Mouse (Mus musculus) stomach, embryonic 14.5 days (tissue): ENCODE data around the gene Praf2. TPM values are rescaled to one million over a fixed set of nuclear protein-coding genes. Genes with fewer than 3 reads are reported as not detected.

Source experiments
- ATAC-seq: fragments of 200-750 bp; cut with Nextera tagmentation; 2 replicates; pipeline ENCODE4 v1.8.0; 2017; ENCODE audit warnings: low read depth, moderate TSS enrichment; ENCODE audit not compliant: insufficient number of reproducible peaks, insufficient read depth, low FRiP score
- H3K27ac ChIP-seq: fragments of 300-500 bp; sonication (generic); 2 replicates; pipeline ENCODE4 v1.5.1; 2014; ENCODE audit warnings: mild to moderate bottlenecking, low read length, moderate library complexity, mixed read lengths
- H3K27me3 ChIP-seq: fragments of 300-500 bp; sonication (generic); 2 replicates; pipeline ENCODE4 v1.6.1; 2014; ENCODE audit warnings: low read length, control low read depth, mixed read lengths; ENCODE audit not compliant: control insufficient read depth, insufficient read depth
- H3K36me3 ChIP-seq: fragments of 300-500 bp; sonication (generic); 2 replicates; pipeline ENCODE4 v1.6.1; 2014; ENCODE audit warnings: mild to moderate bottlenecking, control low read depth, low read length, moderate library complexity, mixed read lengths; ENCODE audit not compliant: control insufficient read depth, insufficient read depth
- H3K4me1 ChIP-seq: fragments of 300-500 bp; sonication (generic); 2 replicates; pipeline ENCODE4 v1.6.1; 2014; ENCODE audit warnings: low read length, control low read depth, mixed read lengths; ENCODE audit not compliant: control insufficient read depth, insufficient read depth
- H3K4me2 ChIP-seq: fragments of 300-500 bp; sonication (generic); replicated peaks from 2 replicates; pipeline ENCODE4 v1.6.1; 2014; ENCODE audit warnings: low read depth, low read length, control low read depth
- H3K4me3 ChIP-seq: fragments of 300-500 bp; sonication (generic); 2 replicates; pipeline ENCODE4 v1.5.1; 2014; ENCODE audit warnings: low read depth, low read length, control low read depth
- H3K9ac ChIP-seq: fragments of 300-500 bp; sonication (generic); replicated peaks from 2 replicates; pipeline ENCODE4 v1.6.1; 2014; ENCODE audit warnings: low read depth, mild to moderate bottlenecking, control low read depth, low read length, moderate library complexity, mixed read lengths
- H3K9me3 ChIP-seq: fragments of 300-500 bp; sonication (generic); 2 replicates; pipeline ENCODE4 v1.6.1; 2016; ENCODE audit warnings: low read depth, low read length, control low read depth; ENCODE audit not compliant: control insufficient read depth
- WGBS: fragments of 180-500 bp; shearing (Covaris S2); extraction: QIAGEN DNeasy Blood & Tissue Kit; methylation state at CpG from one replicate; pipeline ENCODE4 v1.1.7; 2014; 5-methylcytosine and 5-hydroxymethylcytosine counted together
- polyA plus RNA-seq: library from polyadenylated mRNA; unstranded; fragments of >200 nt; fragmentation: Nextera tagmentation; extraction: Ambion mirVana; gene quantifications from 2 replicates; pipeline ENCODE4 v1.2.1, GENCODE M21; 2014

Praf2 gene
- polyA plus RNA-seq, 1 experiment from 2014 or later = 95.7 TPM

DNA sequence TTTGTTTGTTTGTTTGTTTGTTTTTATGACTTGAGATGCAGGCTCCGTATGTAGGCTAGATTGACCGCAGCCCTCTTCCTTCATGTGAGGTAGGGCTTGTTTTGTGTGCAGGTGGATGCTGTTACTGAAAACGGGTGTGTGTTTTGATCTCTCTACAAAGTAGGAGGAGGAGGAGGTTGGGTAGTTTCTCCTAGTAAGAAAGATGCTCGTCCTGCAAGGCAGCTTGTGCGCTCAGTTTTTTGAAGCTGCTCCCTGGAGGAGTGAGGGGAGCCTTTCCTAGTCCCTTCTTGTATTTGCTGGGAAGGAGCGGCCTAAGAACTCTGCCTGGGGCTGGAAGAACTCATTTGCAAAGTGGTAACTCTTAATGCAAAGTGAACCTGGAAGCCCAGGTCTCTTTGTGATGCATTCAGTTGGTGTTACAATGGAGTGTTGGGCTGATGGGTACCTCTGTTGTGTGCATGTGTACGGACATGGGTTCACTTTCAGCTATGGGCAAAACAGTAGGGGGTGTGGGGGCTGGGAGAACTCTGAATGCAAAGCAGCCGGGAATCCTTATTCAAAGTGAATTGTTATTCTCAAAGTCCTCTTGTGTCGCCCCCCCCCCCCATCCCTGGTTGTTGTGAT lies 36.5 kb downstream of the Praf2 start:
- WGBS = 24% methylated on average over 9 of the region's 9 CpGs
- H3K4me1 ChIP-seq = no peaks in the 10 kb centered on the region
- H3K36me3 ChIP-seq = peaks cover 4% of the 10 kb centered on the region; the same call in 1 of the 2 replicates
- H3K9me3 ChIP-seq = no peaks in the 10 kb centered on the region
- H3K27ac ChIP-seq = no peak overlapping the region
- peak overlapping the region; percentile 57 for H3K4me2 ChIP-seq
- no peak for ATAC-seq
- no peak overlapping the region for H3K9ac ChIP-seq
- no peaks in the 10 kb centered on the region for H3K27me3 ChIP-seq
- H3K4me3 ChIP-seq = peak overlapping the region; percentile 57

DNA sequence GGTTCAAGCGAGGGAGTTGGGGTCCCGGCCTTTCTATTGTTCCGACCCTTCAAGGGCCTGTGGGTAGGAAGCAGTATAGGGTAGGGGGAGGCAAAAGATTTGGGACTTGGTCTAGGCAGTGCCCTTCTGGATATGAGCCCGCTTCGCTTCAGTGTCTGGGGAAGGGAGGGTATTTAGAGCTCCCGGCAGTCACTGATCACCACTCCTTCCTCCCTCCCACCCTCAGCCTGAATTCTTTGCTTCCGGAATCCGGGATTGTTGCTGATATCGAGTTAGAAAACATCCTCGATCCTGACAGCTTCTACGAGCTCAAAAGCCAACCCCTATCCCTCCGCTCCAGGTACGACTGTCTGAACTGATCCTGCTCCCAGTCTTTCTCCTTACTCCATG lies 37.0 kb downstream of the Praf2 start:
- Histone ChIP-seq H3K36me3 (peaks cover 4% of the 10 kb centered on the region; the same call in 1 of the 2 replicates), H3K27me3 (no peaks in the 10 kb centered on the region), H3K9me3 (no peaks in the 10 kb centered on the region), H3K4me3 (peak overlapping the region; percentile 6; the same call in 1 of the 2 replicates), H3K27ac (no peak overlapping the region), H3K9ac (peak overlapping the region; percentile 6; the same call in 1 of the 2 replicates), H3K4me1 (no peaks in the 10 kb centered on the region), H3K4me2 (peak overlapping the region; percentile 57)
- 24% methylated on average over 13 of the region's 13 CpGs for WGBS
- no peak for ATAC-seq

DNA sequence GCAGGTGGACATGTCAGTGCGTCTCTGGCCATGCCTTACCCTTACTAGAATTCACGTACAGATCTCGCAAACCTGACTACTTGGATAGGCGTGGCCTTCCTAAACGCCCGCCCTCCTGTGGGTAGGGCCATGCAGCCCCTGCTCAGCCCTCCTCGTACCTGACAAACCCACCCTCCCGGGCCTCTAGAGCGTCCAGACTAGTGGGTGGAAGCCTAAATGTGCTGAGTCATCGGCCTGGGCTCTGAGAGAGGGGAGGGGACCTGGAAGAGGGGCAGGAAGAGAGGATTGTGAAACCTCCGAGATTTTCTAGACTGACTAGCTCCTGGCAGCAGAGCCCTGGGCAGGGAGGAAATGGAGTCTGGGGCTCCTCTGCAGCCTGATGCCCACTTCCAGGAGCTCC lies 37.5 kb downstream of the Praf2 start:
- no peak overlapping the region for H3K27ac ChIP-seq
- ATAC-seq = peak; percentile 75
- no peaks in the 10 kb centered on the region for H3K9me3 ChIP-seq
- no peaks in the 10 kb centered on the region for H3K27me3 ChIP-seq
- peak overlapping the region; percentile 6; the same call in 1 of the 2 replicates for H3K4me3 ChIP-seq
- H3K4me1 ChIP-seq = no peaks in the 10 kb centered on the region
- 18% methylated on average over 11 of the region's 11 CpGs for WGBS
- peak overlapping the region; percentile 6; the same call in 1 of the 2 replicates for H3K9ac ChIP-seq
- H3K4me2 ChIP-seq = peak overlapping the region; percentile 57
- peaks cover 6% of the 10 kb centered on the region; the same call in 1 of the 2 replicates for H3K36me3 ChIP-seq

DNA sequence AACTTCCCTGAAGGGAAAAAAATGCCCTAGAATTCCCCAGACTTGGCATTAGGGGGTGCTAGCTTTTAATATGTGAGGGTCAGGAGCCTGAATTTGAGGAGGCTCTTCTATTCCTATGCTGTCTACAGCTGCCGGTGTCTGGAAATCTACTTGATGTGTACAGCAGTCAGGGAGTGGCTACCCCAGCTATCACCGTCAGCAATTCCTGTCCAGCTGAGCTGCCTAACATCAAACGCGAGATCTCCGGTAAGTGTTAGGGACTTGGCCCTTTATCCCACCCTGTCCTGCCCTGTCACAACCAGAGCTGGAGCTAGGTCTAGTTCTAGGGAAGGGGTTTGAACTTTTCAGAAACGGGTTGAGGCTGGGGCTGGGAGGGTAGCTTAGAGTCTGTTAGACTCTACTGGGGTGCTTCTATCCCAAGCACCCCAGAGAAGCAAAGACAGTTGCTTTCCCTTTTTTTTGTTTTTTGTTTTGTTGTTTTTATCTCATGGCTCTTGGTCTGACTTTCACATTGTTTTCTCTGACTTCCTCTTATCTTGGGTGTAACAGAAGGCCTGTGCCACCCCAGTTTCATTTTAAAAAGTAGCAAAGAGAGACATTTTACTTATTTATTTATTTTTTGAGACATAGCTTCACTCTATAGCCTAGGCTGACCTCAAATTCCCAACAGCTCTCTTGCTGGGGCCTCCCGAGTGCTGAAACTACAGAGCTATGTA lies 41.2 kb downstream of the Praf2 start:
- Histone ChIP-seq H3K4me2 (no peak overlapping the region), H3K27ac (no peak overlapping the region), H3K36me3 (peaks cover 14% of the 10 kb centered on the region; the same call in 1 of the 2 replicates), H3K9me3 (no peaks in the 10 kb centered on the region), H3K9ac (no peak overlapping the region), H3K27me3 (no peaks in the 10 kb centered on the region), H3K4me1 (no peaks in the 10 kb centered on the region), H3K4me3 (no peak overlapping the region)
- no peak for ATAC-seq
- WGBS = 79% methylated on average over 7 of the region's 7 CpGs

DNA sequence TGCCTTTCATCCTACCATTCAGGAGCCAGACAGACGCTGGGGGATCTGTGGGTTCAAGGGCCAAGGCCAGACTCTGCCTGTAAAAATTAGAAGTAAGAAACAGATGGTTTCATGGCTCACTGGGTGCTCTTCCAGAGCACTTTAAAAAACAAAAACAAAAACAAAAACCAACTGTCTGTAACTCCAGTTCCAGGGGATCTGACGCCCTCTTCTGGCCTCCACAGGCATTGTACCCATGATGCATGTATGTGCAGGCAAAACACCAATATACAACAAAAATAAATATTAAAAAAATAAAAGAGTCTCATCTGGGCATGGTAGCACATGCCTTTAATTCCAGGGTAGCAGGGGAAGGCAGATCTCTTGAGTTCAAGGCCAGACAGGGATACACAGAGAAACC lies 44.5 kb downstream of the Praf2 start:
- WGBS = 57% methylated on average over 2 of the region's 2 CpGs
- ATAC-seq = no peak
- no peak overlapping the region for H3K27ac ChIP-seq
- H3K36me3 ChIP-seq = peaks cover 11% of the 10 kb centered on the region; the same call in 1 of the 2 replicates
- no peaks in the 10 kb centered on the region for H3K27me3 ChIP-seq
- H3K4me1 ChIP-seq = no peaks in the 10 kb centered on the region
- H3K4me2 ChIP-seq = no peak overlapping the region
- H3K4me3 ChIP-seq = no peak overlapping the region
- no peak overlapping the region for H3K9ac ChIP-seq
- no peaks in the 10 kb centered on the region for H3K9me3 ChIP-seq

DNA sequence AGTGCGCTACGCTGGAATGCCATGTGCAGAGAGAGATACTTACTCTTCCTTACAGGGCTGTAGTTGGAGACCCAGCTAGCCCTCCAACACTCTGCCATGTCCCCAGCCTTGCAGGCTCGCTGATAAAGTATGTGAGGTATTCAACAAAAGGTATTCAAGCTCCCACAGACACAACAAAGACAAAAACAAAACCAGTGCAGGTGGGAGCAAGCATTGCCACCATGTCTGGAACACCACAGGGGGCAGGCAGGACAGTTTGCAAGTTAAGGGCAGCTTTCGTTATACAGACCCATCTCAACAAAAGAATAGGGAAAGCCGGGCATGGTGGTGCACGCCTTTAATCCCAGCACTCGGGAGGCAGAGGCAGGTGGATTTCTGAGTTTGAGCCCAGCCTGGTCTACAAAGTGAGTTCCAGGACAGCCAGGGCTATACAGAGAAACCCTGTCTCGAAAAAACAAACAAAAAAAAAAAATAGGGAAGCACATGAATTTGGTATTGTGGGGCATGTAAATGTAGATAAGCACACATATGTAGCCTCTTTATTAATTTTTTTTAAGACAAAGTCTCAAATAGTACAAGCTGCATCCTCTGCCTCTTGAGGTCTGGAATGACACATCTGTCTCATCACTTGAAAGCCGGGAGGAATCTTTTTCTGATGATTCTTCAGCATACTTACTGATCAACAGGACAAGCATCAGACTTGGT lies 47.4 kb downstream of the Praf2 start:
- Histone ChIP-seq H3K36me3 (peaks cover 8% of the 10 kb centered on the region; the same call in 1 of the 2 replicates), H3K4me3 (no peak overlapping the region), H3K4me1 (no peaks in the 10 kb centered on the region), H3K9ac (no peak overlapping the region), H3K9me3 (no peaks in the 10 kb centered on the region), H3K27me3 (no peaks in the 10 kb centered on the region), H3K4me2 (no peak overlapping the region), H3K27ac (no peak overlapping the region)
- 75% methylated on average over 9 of the region's 9 CpGs for WGBS
- ATAC-seq = no peak

DNA sequence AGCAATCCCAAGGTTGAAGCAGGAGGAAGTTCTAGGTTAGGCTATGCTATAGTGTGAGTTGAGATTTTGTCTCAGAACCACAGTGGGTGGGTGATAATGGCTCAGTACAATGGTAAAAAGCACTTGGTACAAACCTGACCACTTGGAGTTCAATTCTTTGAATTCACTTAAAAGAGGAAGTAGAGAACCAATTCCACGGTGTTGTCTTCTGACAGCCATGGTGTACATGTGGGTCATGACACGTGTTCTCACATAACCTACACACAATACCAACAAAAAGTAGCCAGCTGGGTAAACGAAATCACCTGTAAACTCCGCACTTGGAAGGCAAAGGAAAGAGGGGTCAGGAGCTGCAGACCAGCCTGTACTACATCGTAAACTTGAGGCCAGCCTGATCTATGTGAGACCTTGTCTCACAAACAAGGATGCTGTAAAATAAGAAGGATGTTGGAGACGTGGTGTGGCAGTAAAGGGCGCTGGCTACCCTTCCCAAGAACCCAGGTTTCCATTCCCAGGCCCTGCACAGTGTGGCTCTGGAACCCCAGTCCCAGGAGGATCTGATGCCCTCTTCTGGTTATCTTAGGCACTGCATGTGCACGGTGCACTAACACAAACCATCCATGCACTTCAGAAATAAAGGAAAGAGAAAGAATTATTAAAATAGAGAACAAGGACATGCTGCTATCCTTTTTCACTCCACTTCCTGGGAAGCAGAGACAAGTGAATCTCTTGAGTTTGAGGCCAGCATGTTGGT lies 48.3 kb downstream of the Praf2 start:
- Histone ChIP-seq H3K36me3 (peaks cover 5% of the 10 kb centered on the region; the same call in 1 of the 2 replicates), H3K27ac (no peak overlapping the region), H3K4me3 (no peak overlapping the region), H3K27me3 (no peaks in the 10 kb centered on the region), H3K4me2 (no peak overlapping the region), H3K4me1 (no peaks in the 10 kb centered on the region), H3K9me3 (no peaks in the 10 kb centered on the region), H3K9ac (no peak overlapping the region)
- ATAC-seq = peak; percentile 33; the same call in 1 of the 2 replicates
- WGBS = 47% methylated on average over 8 of the region's 8 CpGs
